Mouse (Mus musculus): ENCODE results near the gene Fcho1.

- TF ChIP-seq POLR2A (IDR thresholded peaks at IDR 0.05; ENCODE audit: insufficient read depth, low read depth, low read length), result no peak
- TF ChIP-seq CTCF (IDR thresholded peaks at IDR 0.05), result peak; percentile 74
- no peak for TF ChIP-seq EP300 (IDR thresholded peaks at IDR 0.05; ENCODE audit: insufficient read depth, low read depth, low read length)
Observed at GRCm38 (mm10) chr8:71731652-71732230, 6.2 kb upstream of the Fcho1 start.

All from heart, adult 2 months (tissue).